Mouse (Mus musculus) adipocyte (in vitro differentiated cells): ENCODE measurements around the gene 1110051M20Rik.
"Not testable (repeated sequence)": the region's sequence is repeated elsewhere in the genome, so short reads cannot be mapped to it uniquely, and the experiment has no call there.

Experiments
- DNase-seq: peaks from one replicate; pipeline ENCODE4 v3.0.0-alpha.2; 2016; ENCODE audit warnings: low spot score

1110051M20Rik gene

GRCm38 (mm10) chr2:91444286-91444892 lies at the start of gene 1110051M20Rik:
Gene 1110051M20Rik (minus strand): TSS chr2:91444704.
- peak; percentile 95 for DNase-seq

GRCm38 (mm10) chr2:91493981-91494380 lies 49.5 kb upstream of the 1110051M20Rik start:
- DNase-seq: no peak

GRCm38 (mm10) chr2:91492071-91492635 lies 47.6 kb upstream of the 1110051M20Rik start:
- DNase-seq: no peak

- DNase-seq: not testable (repeated sequence)
These were observed 42.8 kb upstream of the 1110051M20Rik start for GRCm38 (mm10) chr2:91487295-91487694.

GRCm38 (mm10) chr2:91485256-91485655 lies 40.8 kb upstream of the 1110051M20Rik start:
- DNase-seq: no peak

- no peak for DNase-seq
These were observed 40.2 kb upstream of the 1110051M20Rik start for GRCm38 (mm10) chr2:91484698-91485097.

GRCm38 (mm10) chr2:91480805-91481514 lies 36.5 kb upstream of the 1110051M20Rik start:
- peak; percentile 90 for DNase-seq

GRCm38 (mm10) chr2:91480399-91480801 lies 35.9 kb upstream of the 1110051M20Rik start:
- no peak for DNase-seq

- DNase-seq: no peak
These were observed 32.3 kb upstream of the 1110051M20Rik start for GRCm38 (mm10) chr2:91476841-91477240.

GRCm38 (mm10) chr2:91476251-91476661 lies 31.8 kb upstream of the 1110051M20Rik start:
- DNase-seq: peak; percentile 55

- no peak for DNase-seq
These were observed 31.3 kb upstream of the 1110051M20Rik start for GRCm38 (mm10) chr2:91475791-91476190.

GRCm38 (mm10) chr2:91474358-91474757 lies 29.9 kb upstream of the 1110051M20Rik start:
- no peak for DNase-seq

- no peak for DNase-seq
These were observed 25.6 kb upstream of the 1110051M20Rik start for GRCm38 (mm10) chr2:91470055-91470647.

GRCm38 (mm10) chr2:91467613-91468012 lies 23.1 kb upstream of the 1110051M20Rik start:
- DNase-seq: no peak

- DNase-seq: no peak
These were observed 21.4 kb upstream of the 1110051M20Rik start for GRCm38 (mm10) chr2:91465934-91466333.

- DNase-seq: no peak
These were observed 18.2 kb upstream of the 1110051M20Rik start for GRCm38 (mm10) chr2:91462681-91463080.

- DNase-seq: no peak
These were observed 17.7 kb upstream of the 1110051M20Rik start for GRCm38 (mm10) chr2:91462196-91462595.

GRCm38 (mm10) chr2:91461341-91461740 lies 16.8 kb upstream of the 1110051M20Rik start:
- no peak for DNase-seq

GRCm38 (mm10) chr2:91460771-91461170 lies 16.3 kb upstream of the 1110051M20Rik start:
- no peak for DNase-seq

GRCm38 (mm10) chr2:91460076-91460475 lies 15.6 kb upstream of the 1110051M20Rik start:
- DNase-seq: no peak

GRCm38 (mm10) chr2:91458673-91459391 lies 14.3 kb upstream of the 1110051M20Rik start:
- DNase-seq: peak; percentile 15

- no peak for DNase-seq
These were observed 13.8 kb upstream of the 1110051M20Rik start for GRCm38 (mm10) chr2:91458252-91458672.
